Mouse (Mus musculus) stomach, postnatal 0 days (tissue): Measurements from ENCODE around the gene Pipox. TPM values are rescaled to one million over a fixed set of nuclear protein-coding genes. Genes with fewer than 3 reads are reported as not detected.

Experiments
- ATAC-seq: fragments of 200-750 bp; cut with Nextera tagmentation; 2 replicates; pipeline ENCODE4 v1.8.0; 2017; ENCODE audit not compliant: low FRiP score, low TSS enrichment
- DNase-seq: peaks from one replicate; pipeline ENCODE4 v3.0.0-alpha.2; 2016; ENCODE audit warnings: low spot score
- H3K27ac ChIP-seq: fragments of 300-500 bp; sonication (generic); replicated peaks from 2 replicates; pipeline ENCODE4 v1.5.1; 2014; ENCODE audit warnings: mild to moderate bottlenecking, control low read depth
- H3K27me3 ChIP-seq: fragments of 300-500 bp; sonication (generic); 2 replicates; pipeline ENCODE4 v1.6.1; 2014; ENCODE audit warnings: low read length; ENCODE audit not compliant: control insufficient read depth, insufficient read depth
- H3K36me3 ChIP-seq: fragments of 300-500 bp; sonication (generic); 2 replicates; pipeline ENCODE4 v1.6.1; 2014; ENCODE audit warnings: low read length, mixed read lengths; ENCODE audit not compliant: control insufficient read depth, insufficient read depth
- H3K4me1 ChIP-seq: fragments of 300-500 bp; sonication (generic); replicated peaks from 2 replicates; pipeline ENCODE4 v1.6.1; 2014; ENCODE audit warnings: antibody characterized with exemption; ENCODE audit not compliant: control insufficient read depth, insufficient read depth
- H3K4me2 ChIP-seq: fragments of 300-500 bp; sonication (generic); replicated peaks from 2 replicates; pipeline ENCODE4 v1.6.1; 2014; ENCODE audit warnings: low read depth, mild to moderate bottlenecking, control low read depth, moderate library complexity
- H3K4me3 ChIP-seq: fragments of 300-500 bp; sonication (generic); 2 replicates; pipeline ENCODE4 v1.5.1; 2014; ENCODE audit warnings: low read depth, low read length, control low read depth
- H3K9ac ChIP-seq: fragments of 300-500 bp; sonication (generic); 2 replicates; pipeline ENCODE4 v1.6.1; 2014; ENCODE audit warnings: mild to moderate bottlenecking, low read length, control low read depth, mixed read lengths
- H3K9me3 ChIP-seq: fragments of 300-500 bp; sonication (generic); 2 replicates; pipeline ENCODE4 v1.6.1; 2016; ENCODE audit warnings: low read length; ENCODE audit not compliant: control insufficient read depth
- CTCF ChIP-seq: IDR thresholded peaks from 2 replicates; pipeline ENCODE4 v1.5.1; 2016; ENCODE audit warnings: antibody characterized with exemption, low read depth, mild to moderate bottlenecking, moderate library complexity
- EP300 ChIP-seq: optimal IDR thresholded peaks from 2 replicates; pipeline ENCODE3; 2016; ENCODE audit warnings: antibody characterized with exemption
- WGBS: fragments of 180-500 bp; shearing (Covaris S2); extraction: QIAGEN DNeasy Blood & Tissue Kit; methylation state at CpG from one replicate; pipeline ENCODE4 v1.1.7; 2014; 5-methylcytosine and 5-hydroxymethylcytosine counted together
- polyA plus RNA-seq: library from polyadenylated mRNA; unstranded; fragments of >200 nt; fragmentation: Nextera tagmentation; extraction: Ambion mirVana; gene quantifications from 2 replicates; pipeline ENCODE4 v1.2.1, GENCODE M21; 2015

The Pipox gene
- polyA plus RNA-seq, 1 experiment from 2014 or later: 8.4 TPM

GRCm38 (mm10) chr11:77876760-77877148, 17.1 kb downstream of the Pipox start:
- Histone ChIP-seq H3K4me2 (no peak overlapping the region), H3K9ac (no peak overlapping the region), H3K27me3 (no peaks in the 10 kb centered on the region), H3K9me3 (no peaks in the 10 kb centered on the region), H3K4me1 (0 out of 2 replicates have a peak, but pooled peaks cover 3% of the 10 kb centered on the region), H3K36me3 (no peaks in the 10 kb centered on the region), H3K4me3 (no peak overlapping the region), H3K27ac (no peak overlapping the region; the same call in 1 of the 2 replicates)
- DNase-seq (no peak), ATAC-seq (no peak)
- TF ChIP-seq CTCF: no peak
- TF ChIP-seq EP300: no peak
- 45% methylated on average over 11 of the region's 11 CpGs for WGBS

- TF ChIP-seq EP300 (no peak), CTCF (no peak)
- Histone ChIP-seq H3K27ac (no peak overlapping the region; the same call in 1 of the 2 replicates), H3K36me3 (no peaks in the 10 kb centered on the region), H3K4me1 (0 out of 2 replicates have a peak, but pooled peaks cover 3% of the 10 kb centered on the region), H3K9me3 (no peaks in the 10 kb centered on the region), H3K27me3 (no peaks in the 10 kb centered on the region), H3K4me3 (no peak overlapping the region), H3K4me2 (0 out of 2 replicates have a peak overlapping the region, but pooled peaks have one; percentile 3), H3K9ac (peak overlapping the region; percentile 27; the same call in 1 of the 2 replicates)
- ATAC-seq (no peak), DNase-seq (no peak)
- 48% methylated on average over 26 of the region's 26 CpGs for WGBS
These were observed 17.8 kb downstream of the Pipox start for GRCm38 (mm10) chr11:77875847-77876759.

- no peak for TF ChIP-seq EP300
- no peak for TF ChIP-seq CTCF
- Histone ChIP-seq H3K9me3 (no peaks in the 10 kb centered on the region), H3K27me3 (no peaks in the 10 kb centered on the region), H3K36me3 (no peaks in the 10 kb centered on the region), H3K4me2 (no peak overlapping the region), H3K27ac (no peak overlapping the region), H3K4me3 (no peak overlapping the region), H3K4me1 (0 out of 2 replicates have a peak, but pooled peaks cover 3% of the 10 kb centered on the region), H3K9ac (no peak overlapping the region)
- no peak for DNase-seq
- 65% methylated on average over 5 of the region's 5 CpGs for WGBS
- no peak for ATAC-seq
These were observed 18.6 kb downstream of the Pipox start for GRCm38 (mm10) chr11:77875269-77875668.

- H3K36me3 ChIP-seq: no peaks in the 10 kb centered on the region
- ATAC-seq (no peak), DNase-seq (no peak)
- WGBS: 52% methylated on average over 6 of the region's 6 CpGs
- H3K9ac ChIP-seq: no peak overlapping the region
- H3K4me1 ChIP-seq: 0 out of 2 replicates have a peak, but pooled peaks cover 3% of the 10 kb centered on the region
- no peaks in the 10 kb centered on the region for H3K9me3 ChIP-seq
- H3K27ac ChIP-seq: no peak overlapping the region
- no peaks in the 10 kb centered on the region for H3K27me3 ChIP-seq
- no peak overlapping the region for H3K4me3 ChIP-seq
- no peak overlapping the region for H3K4me2 ChIP-seq
- TF ChIP-seq CTCF (no peak), EP300 (no peak)
These were observed 19.1 kb downstream of the Pipox start for GRCm38 (mm10) chr11:77874685-77875231.

GRCm38 (mm10) chr11:77873116-77873515, 20.8 kb downstream of the Pipox start:
- no peak overlapping the region for H3K4me3 ChIP-seq
- H3K9me3 ChIP-seq: no peaks in the 10 kb centered on the region
- 0 out of 2 replicates have a peak, but pooled peaks cover 3% of the 10 kb centered on the region for H3K4me1 ChIP-seq
- ATAC-seq (no peak), DNase-seq (no peak)
- WGBS: 50% methylated on average over 3 of the region's 3 CpGs
- H3K27ac ChIP-seq: no peak overlapping the region
- TF ChIP-seq CTCF: no peak
- TF ChIP-seq EP300: no peak
- H3K4me2 ChIP-seq: no peak overlapping the region
- no peaks in the 10 kb centered on the region for H3K27me3 ChIP-seq
- H3K36me3 ChIP-seq: no peaks in the 10 kb centered on the region
- H3K9ac ChIP-seq: no peak overlapping the region
